Mouse (Mus musculus) kidney, embryonic 14.5 days (tissue): ENCODE data around the gene Phykpl. TPM values are rescaled to one million over a fixed set of nuclear protein-coding genes. Genes with fewer than 3 reads are reported as not detected.

ENCODE experiments used
- ATAC-seq: fragments of 200-750 bp; cut with Nextera tagmentation; 2 replicates; pipeline ENCODE4 v1.8.0; 2017; ENCODE audit warnings: moderate number of reproducible peaks, mild to moderate bottlenecking, moderate TSS enrichment, moderate library complexity; ENCODE audit not compliant: low FRiP score, low TSS enrichment
- H3K27ac ChIP-seq: fragments of 300-500 bp; sonication (generic); 2 replicates; pipeline ENCODE4 v1.5.1; 2014; ENCODE audit warnings: low read depth, mild to moderate bottlenecking, low read length, moderate library complexity, mixed read lengths
- H3K27me3 ChIP-seq: fragments of 300-500 bp; sonication (generic); 2 replicates; pipeline ENCODE4 v1.6.1; 2014; ENCODE audit warnings: mild to moderate bottlenecking, low read length; ENCODE audit not compliant: control insufficient read depth, insufficient read depth
- H3K36me3 ChIP-seq: fragments of 300-500 bp; sonication (generic); 2 replicates; pipeline ENCODE4 v1.6.1; 2014; ENCODE audit warnings: low read length, mixed read lengths; ENCODE audit not compliant: control insufficient read depth, insufficient read depth
- H3K4me1 ChIP-seq: fragments of 300-500 bp; sonication (generic); 2 replicates; pipeline ENCODE4 v1.6.1; 2014; ENCODE audit warnings: low read length, mixed read lengths; ENCODE audit not compliant: control insufficient read depth, insufficient read depth
- H3K4me2 ChIP-seq: fragments of 300-500 bp; sonication (generic); replicated peaks from 2 replicates; pipeline ENCODE4 v1.6.1; 2014; ENCODE audit warnings: low read depth, mild to moderate bottlenecking, low read length
- H3K4me3 ChIP-seq: fragments of 300-500 bp; sonication (generic); 2 replicates; pipeline ENCODE4 v1.5.1; 2014; ENCODE audit warnings: mild to moderate bottlenecking, low read length
- H3K9ac ChIP-seq: fragments of 300-500 bp; sonication (generic); 2 replicates; pipeline ENCODE4 v1.6.1; 2014; ENCODE audit warnings: low read depth, mild to moderate bottlenecking, low read length, moderate library complexity
- H3K9me3 ChIP-seq: fragments of 300-500 bp; sonication (generic); 2 replicates; pipeline ENCODE4 v1.6.1; 2016; ENCODE audit warnings: low read length; ENCODE audit not compliant: control insufficient read depth
- WGBS: fragments of 180-500 bp; shearing (Covaris S2); extraction: QIAGEN DNeasy Blood & Tissue Kit; methylation state at CpG from one replicate; pipeline ENCODE4 v1.1.7; 2014; 5-methylcytosine and 5-hydroxymethylcytosine counted together
- polyA plus RNA-seq: library from polyadenylated mRNA; unstranded; fragments of >200 nt; fragmentation: Nextera tagmentation; extraction: Ambion mirVana; gene quantifications from 2 replicates; pipeline ENCODE4 v1.2.1, GENCODE M21; 2014

The Phykpl gene
- polyA plus RNA-seq, 1 experiment from 2014 or later: 23.2 TPM

DNA sequence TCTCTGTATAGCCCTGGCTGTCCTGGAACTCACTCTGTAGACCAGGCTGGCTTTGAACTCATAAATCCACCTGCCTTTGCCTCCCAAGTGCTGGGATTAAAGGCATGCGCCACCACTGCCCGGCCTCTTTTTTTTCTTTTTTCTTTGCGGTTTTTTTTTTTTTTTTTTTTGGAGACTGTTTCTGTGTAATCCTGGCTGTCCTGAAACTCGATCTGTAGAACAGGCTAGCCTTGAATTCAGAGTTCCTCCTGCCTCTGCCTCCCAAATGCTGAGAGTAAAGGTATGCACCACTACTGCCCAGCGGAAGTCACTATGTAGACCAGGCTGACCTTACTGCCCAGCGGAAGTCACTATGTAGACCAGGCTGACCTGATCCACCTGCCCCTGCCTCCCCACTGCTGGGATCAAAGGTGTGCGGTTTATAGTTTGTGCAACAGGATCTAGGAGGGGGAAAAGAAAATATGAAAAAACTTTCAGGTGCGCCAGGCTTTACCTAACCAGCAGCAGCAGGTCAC, 34.4 kb downstream of the Phykpl start:
- Histone ChIP-seq H3K27ac (no peak overlapping the region), H3K36me3 (peaks cover 20% of the 10 kb centered on the region), H3K9ac (no peak overlapping the region; the same call in 1 of the 2 replicates), H3K4me2 (peak overlapping the region; percentile 57), H3K4me1 (peaks cover 16% of the 10 kb centered on the region), H3K4me3 (peak overlapping the region; percentile 82), H3K27me3 (no peaks in the 10 kb centered on the region), H3K9me3 (no peaks in the 10 kb centered on the region)
- WGBS: 51% methylated on average over 8 of the region's 8 CpGs
- ATAC-seq: peak; percentile 56

DNA sequence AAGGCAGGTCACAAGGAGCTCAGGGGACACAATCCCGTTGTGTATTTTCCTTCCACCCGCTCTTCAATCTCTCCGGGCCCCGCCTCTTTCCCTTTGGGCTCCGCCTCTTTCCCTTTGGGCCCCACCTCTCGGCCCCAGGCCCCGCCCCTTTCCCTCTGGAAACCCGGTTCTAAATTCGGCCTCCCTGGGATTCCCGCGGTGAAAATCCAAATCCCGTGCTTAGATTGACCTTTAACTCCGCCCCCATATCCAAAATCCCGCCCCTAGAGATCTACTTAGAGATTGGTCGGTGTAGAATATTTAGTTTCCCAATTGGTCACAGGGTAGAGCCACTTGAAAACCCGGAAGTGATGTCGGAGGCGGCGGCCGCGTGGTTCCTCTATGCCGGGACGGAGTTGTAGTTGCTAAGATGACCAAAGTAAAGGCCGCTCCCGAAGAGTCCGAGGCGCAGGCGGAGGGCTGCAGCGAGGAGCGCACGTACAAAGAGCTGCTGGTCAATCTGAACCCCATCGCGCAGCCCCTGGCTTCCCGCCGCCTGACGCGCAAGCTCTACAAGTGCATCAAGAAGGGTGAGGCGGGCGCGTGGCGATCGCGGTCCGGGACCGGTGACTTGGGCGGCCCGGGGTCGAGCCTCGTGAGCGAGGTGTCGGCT, 35.0 kb downstream of the Phykpl start, which contains the start of gene Nhp2:
Gene Nhp2, plus strand, starts transcription at position 327 of the 652 bp plus-strand sequence.
- H3K27ac ChIP-seq: no peak within 1 kb of the TSS

DNA sequence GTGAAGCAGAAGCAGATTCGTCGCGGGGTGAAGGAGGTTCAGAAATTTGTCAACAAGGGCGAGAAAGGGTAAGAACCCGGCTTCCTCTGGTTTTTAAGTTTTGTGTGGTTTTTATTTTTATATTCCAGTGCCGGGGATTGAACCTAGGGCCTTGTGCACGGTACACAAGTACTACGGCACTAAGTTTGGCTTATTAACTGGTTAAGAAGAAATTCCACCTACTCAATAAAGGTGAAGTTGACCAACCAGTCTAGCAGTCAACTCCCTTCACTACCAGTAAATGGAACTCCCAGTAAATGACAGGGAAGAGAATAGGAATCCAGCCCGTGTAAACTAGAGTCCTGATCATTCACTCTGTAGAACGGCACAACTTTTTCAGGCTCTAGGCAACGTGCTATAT, 35.5 kb downstream of the Phykpl start:
- Histone ChIP-seq H3K36me3 (peaks cover 31% of the 10 kb centered on the region), H3K4me1 (peaks cover 14% of the 10 kb centered on the region), H3K9me3 (no peaks in the 10 kb centered on the region), H3K9ac (peak overlapping the region; percentile 82), H3K4me2 (peak overlapping the region; percentile 57), H3K4me3 (peak overlapping the region; percentile 82), H3K27ac (no peak overlapping the region), H3K27me3 (no peaks in the 10 kb centered on the region)
- no peak for ATAC-seq
- 2% methylated on average over 11 of the region's 11 CpGs for WGBS

More for the DNA sequence above, 35.0 kb downstream of the Phykpl start, which contains the start of gene Nhp2:
- no peaks in the 10 kb centered on the region for H3K27me3 ChIP-seq
- H3K4me2 ChIP-seq: peak within 1 kb of the TSS; percentile 57
- peak; percentile 91 for ATAC-seq
- peaks cover 16% of the 10 kb centered on the region for H3K4me1 ChIP-seq
- no peaks in the 10 kb centered on the region for H3K9me3 ChIP-seq
- H3K36me3 ChIP-seq: peaks cover 26% of the 10 kb centered on the region
- H3K9ac ChIP-seq: peak within 1 kb of the TSS; percentile 82
- H3K4me3 ChIP-seq: peak within 1 kb of the TSS; percentile 82
- WGBS: under 1% methylated on average over 51 of the region's 51 CpGs

DNA sequence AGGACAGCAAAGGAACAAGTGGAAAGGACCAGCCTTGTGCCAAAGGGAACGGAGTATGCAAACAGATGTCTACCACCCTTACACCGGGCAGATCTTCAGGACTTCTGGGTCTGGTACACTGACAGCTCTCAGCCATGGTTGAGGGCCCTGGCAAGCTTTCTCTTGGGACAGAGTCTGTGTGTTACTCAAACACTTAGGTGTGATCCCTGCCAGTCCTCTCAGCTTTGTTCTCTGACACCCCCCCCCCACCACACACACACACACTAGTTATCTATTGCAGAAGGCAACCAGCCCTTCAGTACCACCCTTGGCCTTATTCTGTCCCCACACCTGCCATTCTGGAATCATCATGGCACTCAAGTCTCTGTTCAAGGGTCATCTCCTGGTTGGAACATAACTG, 37.2 kb downstream of the Phykpl start:
- Histone ChIP-seq H3K36me3 (peaks cover 45% of the 10 kb centered on the region), H3K27ac (no peak overlapping the region), H3K27me3 (no peaks in the 10 kb centered on the region), H3K4me2 (no peak overlapping the region), H3K4me1 (peaks cover 11% of the 10 kb centered on the region), H3K9ac (no peak overlapping the region), H3K9me3 (no peaks in the 10 kb centered on the region), H3K4me3 (no peak overlapping the region)
- WGBS: 95% methylated on average over 2 of the region's 2 CpGs
- no peak for ATAC-seq

DNA sequence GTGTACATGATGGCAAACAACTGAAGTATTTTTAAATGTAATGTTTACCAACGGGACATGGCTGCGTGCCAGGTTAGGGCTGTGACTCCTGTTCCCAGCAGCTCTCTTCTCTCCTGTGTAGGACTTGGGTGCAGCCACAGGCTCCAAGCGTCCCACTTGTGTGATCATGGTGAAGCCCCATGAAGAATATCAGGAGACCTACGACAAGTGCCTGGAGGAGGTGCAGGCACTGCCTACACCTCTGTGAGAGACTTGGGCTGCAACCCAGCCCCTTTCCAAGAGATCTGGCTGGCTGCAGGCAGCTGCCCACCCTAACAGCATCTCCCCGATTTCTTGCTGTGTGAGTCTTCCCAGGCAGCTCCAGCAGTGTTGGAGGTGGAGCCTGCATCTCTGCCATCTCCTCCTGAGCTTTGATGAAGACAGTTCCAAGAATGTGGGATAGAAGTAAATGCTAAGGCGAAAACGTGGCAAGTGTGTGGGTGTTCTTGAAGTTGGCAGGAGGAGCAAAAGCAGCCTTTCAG, 38.5 kb downstream of the Phykpl start:
- Histone ChIP-seq H3K9me3 (no peaks in the 10 kb centered on the region), H3K36me3 (peaks cover 58% of the 10 kb centered on the region), H3K9ac (no peak overlapping the region), H3K4me2 (no peak overlapping the region), H3K4me3 (no peak overlapping the region), H3K27ac (no peak overlapping the region), H3K4me1 (peaks cover 11% of the 10 kb centered on the region), H3K27me3 (no peaks in the 10 kb centered on the region)
- ATAC-seq: no peak
- WGBS: 92% methylated on average over 7 of the region's 7 CpGs

DNA sequence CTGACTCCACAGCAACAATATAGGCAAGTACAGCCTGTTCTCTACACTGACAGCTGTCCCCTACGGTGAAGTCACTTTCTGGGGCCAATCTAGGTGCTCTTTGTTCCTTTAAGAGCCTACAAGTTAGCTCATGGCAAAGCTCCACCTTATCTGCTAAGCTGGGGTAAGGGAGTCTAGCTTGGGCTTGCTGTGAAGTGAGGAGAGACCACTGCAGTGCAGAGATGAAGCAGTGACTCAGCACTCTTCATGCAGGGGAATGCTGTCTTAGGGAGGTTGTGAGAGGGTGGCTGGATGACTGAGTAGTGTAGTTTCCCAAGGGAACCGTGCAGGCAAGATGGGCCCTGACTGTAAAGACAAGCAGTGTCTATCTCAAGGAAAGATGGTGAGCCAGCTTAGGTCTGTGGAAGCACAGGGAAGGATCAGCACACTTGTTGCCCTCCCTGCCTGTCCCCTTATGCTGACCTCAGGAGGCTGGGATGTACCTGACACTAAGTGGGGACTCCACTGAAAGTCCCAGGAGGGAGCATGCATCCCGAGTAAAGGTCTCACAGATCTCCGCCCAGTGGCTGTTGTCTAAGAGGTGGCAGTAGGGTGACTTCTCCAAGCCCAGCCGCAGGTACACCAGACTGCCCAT, 40.7 kb downstream of the Phykpl start:
- no peak overlapping the region for H3K4me3 ChIP-seq
- no peaks in the 10 kb centered on the region for H3K27me3 ChIP-seq
- ATAC-seq: no peak
- no peak overlapping the region for H3K4me2 ChIP-seq
- no peak overlapping the region for H3K9ac ChIP-seq
- H3K9me3 ChIP-seq: no peaks in the 10 kb centered on the region
- H3K4me1 ChIP-seq: peaks cover 9% of the 10 kb centered on the region
- peaks cover 64% of the 10 kb centered on the region for H3K36me3 ChIP-seq
- H3K27ac ChIP-seq: no peak overlapping the region
- 78% methylated on average over 5 of the region's 5 CpGs for WGBS

DNA sequence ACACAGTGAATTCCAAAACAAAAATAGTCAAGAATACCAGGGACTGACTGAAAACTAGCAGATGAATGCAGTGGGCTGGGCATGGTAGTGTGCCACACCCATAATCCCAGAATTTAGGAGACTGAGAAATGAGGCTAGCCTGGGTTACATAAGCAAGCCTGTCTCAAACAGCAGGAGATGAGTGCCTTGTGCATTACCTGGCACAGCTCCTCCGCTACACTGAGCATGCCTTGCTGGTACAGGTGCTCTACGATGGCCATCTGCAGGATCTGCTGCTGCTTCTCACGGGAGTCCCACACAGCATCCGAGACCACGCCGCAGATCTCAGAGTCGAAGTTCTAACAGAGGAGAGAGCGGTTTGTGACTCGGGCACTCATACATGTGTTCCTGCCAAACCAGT, 42.9 kb downstream of the Phykpl start:
- H3K36me3 ChIP-seq: peaks cover 59% of the 10 kb centered on the region
- ATAC-seq: no peak

DNA sequence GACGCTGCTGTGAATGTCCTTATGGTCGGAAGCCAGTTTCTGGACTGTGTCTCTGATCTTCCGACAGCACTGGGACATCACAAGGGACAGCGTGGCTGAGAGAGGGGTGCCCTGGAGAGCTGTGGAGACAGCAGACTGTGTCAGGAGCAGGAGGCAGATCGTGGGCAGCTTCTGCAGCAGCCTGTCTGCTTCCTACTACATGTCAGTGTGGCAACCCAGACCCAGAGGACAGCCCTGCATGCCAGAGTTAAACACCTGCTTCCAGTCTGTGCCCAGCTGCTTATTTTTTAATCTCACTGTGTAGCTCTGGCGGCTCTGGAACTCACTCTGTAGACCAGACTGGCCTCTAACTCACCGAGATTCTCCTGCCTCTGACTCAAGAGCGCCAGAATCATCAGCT, 43.4 kb downstream of the Phykpl start:
- WGBS: 88% methylated on average over 8 of the region's 8 CpGs
- H3K4me2 ChIP-seq: no peak overlapping the region
- H3K4me1 ChIP-seq: 0 out of 2 replicates have a peak, but pooled peaks cover 5% of the 10 kb centered on the region
- H3K4me3 ChIP-seq: no peak overlapping the region
- no peaks in the 10 kb centered on the region for H3K9me3 ChIP-seq
- no peaks in the 10 kb centered on the region for H3K27me3 ChIP-seq
- H3K9ac ChIP-seq: no peak overlapping the region
- ATAC-seq: no peak
- peaks cover 54% of the 10 kb centered on the region for H3K36me3 ChIP-seq
- H3K27ac ChIP-seq: no peak overlapping the region

More for the DNA sequence above, 42.9 kb downstream of the Phykpl start:
- Histone ChIP-seq H3K9ac (no peak overlapping the region), H3K4me1 (0 out of 2 replicates have a peak, but pooled peaks cover 3% of the 10 kb centered on the region), H3K27ac (no peak overlapping the region), H3K27me3 (no peaks in the 10 kb centered on the region), H3K9me3 (no peaks in the 10 kb centered on the region), H3K4me2 (no peak overlapping the region), H3K4me3 (no peak overlapping the region)
- 91% methylated on average over 9 of the region's 9 CpGs for WGBS
